Mouse (Mus musculus): ENCODE measurements around the gene Tfap4. TPM values are rescaled to one million over a fixed set of nuclear protein-coding genes. Genes with fewer than 3 reads are reported as not detected.

The Tfap4 gene
- polyA plus RNA-seq, 1 experiment from 2014 or later: 18.9 TPM

DNA sequence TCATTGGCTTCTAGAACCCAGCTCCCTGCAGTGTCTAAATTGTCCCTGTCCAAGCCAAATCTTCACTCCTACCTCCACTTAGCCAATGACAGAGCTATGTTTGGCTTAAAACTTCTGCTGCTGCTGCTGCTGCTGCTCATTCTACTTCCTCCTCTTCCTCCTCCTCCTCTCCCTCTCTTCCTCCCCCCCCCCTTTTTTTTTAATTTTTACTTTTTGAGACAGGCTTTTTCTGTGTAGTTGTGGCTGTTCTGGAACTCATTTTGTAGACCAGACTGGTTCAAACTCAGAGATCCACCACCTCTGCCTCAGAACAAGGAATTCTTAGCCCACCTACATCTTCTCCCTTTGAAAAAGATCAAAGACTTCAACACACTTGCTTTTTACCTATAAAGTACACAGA lies 57.1 kb downstream of the Tfap4 start:
- no peaks in the 10 kb centered on the region for H3K36me3 ChIP-seq (ENCODE audit: control insufficient read depth, insufficient read depth, low read length)
- no peaks in the 10 kb centered on the region for H3K27me3 ChIP-seq (ENCODE audit: control insufficient read depth, insufficient read depth, low read length)
- no peak overlapping the region for H3K4me3 ChIP-seq (ENCODE audit: low read depth, low read length)
- ATAC-seq (ENCODE audit: low FRiP score) (no peak), DNase-seq (ENCODE audit: low spot score, missing footprints) (no peak)
- H3K4me2 ChIP-seq: no peak overlapping the region
- no peaks in the 10 kb centered on the region for H3K9me3 ChIP-seq (ENCODE audit: control insufficient read depth, low read length)
- no peak overlapping the region for H3K9ac ChIP-seq (ENCODE audit: low read length)
- no peaks in the 10 kb centered on the region for H3K4me1 ChIP-seq (ENCODE audit: control insufficient read depth, insufficient read depth, low read length)
- no peak overlapping the region for H3K27ac ChIP-seq (ENCODE audit: low read depth, low read length)

DNA sequence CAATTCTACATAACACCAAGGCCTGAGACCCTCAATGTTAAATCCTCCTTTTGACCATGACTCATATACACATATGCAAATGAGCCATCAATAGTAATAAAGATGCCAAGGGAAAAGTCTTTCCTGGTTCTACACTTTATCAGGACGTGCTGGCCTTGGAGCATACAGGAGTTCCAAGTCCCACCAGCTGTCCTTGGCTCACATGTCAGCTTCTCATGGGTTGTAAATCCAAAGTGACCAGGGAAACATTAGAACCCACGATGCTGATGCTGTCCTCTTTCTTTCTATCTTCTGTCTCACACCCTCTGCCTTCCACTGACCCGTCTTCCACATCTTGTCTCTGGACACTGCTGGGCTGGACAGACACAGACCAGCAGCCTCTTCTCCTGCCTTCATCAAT lies 58.0 kb downstream of the Tfap4 start:
- Histone ChIP-seq H3K4me2 (no peak overlapping the region), H3K36me3 (ENCODE audit: control insufficient read depth, insufficient read depth, low read length) (no peaks in the 10 kb centered on the region), H3K27me3 (ENCODE audit: control insufficient read depth, insufficient read depth, low read length) (no peaks in the 10 kb centered on the region), H3K4me1 (ENCODE audit: control insufficient read depth, insufficient read depth, low read length) (no peaks in the 10 kb centered on the region), H3K27ac (ENCODE audit: low read depth, low read length) (no peak overlapping the region), H3K9me3 (ENCODE audit: control insufficient read depth, low read length) (no peaks in the 10 kb centered on the region), H3K4me3 (ENCODE audit: low read depth, low read length) (no peak overlapping the region), H3K9ac (ENCODE audit: low read length) (no peak overlapping the region)
- DNase-seq (ENCODE audit: low spot score, missing footprints) (no peak), ATAC-seq (ENCODE audit: low FRiP score) (no peak)
- 88% methylated on average over 3 of the region's 3 CpGs for WGBS

DNA sequence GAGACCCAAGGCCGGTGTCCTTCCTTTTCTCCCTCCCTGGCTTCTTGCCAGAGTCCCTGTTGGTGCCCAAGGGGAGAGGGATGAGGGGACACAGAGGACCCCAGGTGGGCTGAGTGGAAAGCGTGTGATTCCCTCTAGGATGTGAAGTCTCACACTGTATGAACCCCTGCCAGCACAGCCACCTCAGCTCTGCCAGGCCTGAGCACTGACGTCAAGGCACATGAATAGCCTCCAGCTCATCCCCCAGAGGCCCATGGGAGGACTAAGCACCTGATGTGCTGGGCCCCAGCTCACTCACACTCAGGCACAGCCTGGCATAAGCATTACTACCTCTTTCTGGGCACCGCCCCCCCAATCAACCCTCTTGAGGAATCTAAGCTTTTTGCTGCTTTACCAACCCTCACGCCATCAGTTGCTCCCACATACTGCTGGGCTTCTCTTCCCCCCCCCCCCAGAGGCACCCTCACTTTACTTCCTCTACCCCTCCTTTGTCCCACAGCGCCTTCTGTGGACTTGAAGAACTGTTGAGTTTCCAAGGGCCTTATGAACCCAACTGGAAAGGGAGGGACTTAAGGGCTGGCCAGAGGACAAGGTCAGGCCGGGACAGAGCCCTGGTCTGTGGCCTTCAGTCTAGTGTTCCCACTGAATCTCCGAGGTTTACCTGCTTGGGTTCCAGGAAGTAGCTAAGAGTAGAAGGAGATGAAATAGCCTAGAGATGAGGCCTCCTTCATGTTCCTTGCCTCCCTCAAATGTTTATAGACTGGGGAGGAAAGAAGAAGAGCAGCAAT lies 58.9 kb downstream of the Tfap4 start:
- H3K9ac ChIP-seq (ENCODE audit: low read length): no peak overlapping the region
- no peaks in the 10 kb centered on the region for H3K27me3 ChIP-seq (ENCODE audit: control insufficient read depth, insufficient read depth, low read length)
- no peak for DNase-seq (ENCODE audit: low spot score, missing footprints)
- no peak overlapping the region for H3K4me2 ChIP-seq
- H3K27ac ChIP-seq (ENCODE audit: low read depth, low read length): no peak overlapping the region
- H3K36me3 ChIP-seq (ENCODE audit: control insufficient read depth, insufficient read depth, low read length): no peaks in the 10 kb centered on the region
- no peaks in the 10 kb centered on the region for H3K4me1 ChIP-seq (ENCODE audit: control insufficient read depth, insufficient read depth, low read length)
- no peak for ATAC-seq (ENCODE audit: low FRiP score)
- 82% methylated on average over 8 of the region's 8 CpGs for WGBS
- no peak overlapping the region for H3K4me3 ChIP-seq (ENCODE audit: low read depth, low read length)
- H3K9me3 ChIP-seq (ENCODE audit: control insufficient read depth, low read length): no peaks in the 10 kb centered on the region

DNA sequence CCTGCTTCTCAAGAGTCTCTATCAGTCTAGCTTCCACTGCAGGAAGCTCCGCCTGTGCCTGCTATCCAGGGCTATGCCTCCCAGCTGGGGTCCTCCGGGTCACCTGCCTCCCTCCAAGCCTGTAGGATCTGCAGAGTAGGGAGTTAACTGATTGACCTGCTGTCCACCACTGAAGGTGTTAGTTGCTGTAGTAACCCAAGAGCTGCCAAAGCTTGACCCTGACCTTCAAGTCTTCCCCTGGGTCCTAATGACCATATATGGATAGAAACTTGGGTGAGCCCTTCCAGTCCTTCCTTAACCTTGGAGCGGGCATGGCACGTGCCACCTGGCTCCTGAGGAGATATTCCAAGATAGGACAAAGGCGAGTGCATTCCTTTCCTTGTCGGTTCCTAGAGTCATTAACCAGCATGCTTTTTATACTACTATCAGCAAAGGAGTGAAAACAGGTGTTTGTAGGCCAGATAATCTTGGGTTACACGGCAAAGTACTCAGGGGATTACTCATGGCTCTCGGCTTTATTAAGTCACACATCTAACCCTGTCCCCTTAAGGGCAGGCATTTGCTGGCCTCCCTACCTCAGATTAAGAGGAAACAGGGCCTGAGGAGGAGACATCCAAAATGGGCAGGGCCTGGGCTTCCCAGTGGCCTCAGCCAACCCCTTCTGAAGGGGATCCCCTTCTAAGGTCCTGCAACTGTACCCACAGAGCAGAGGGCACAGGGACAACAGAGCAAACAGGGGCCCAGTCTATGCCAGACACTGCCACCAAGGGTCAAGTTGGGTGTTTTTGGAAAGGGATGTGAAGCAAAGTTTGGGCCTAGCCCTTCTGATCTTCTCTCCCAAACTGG lies 61.7 kb downstream of the Tfap4 start:
- Histone ChIP-seq H3K4me1 (ENCODE audit: control insufficient read depth, insufficient read depth, low read length) (no peaks in the 10 kb centered on the region), H3K4me2 (no peak overlapping the region), H3K27ac (ENCODE audit: low read depth, low read length) (no peak overlapping the region), H3K27me3 (ENCODE audit: control insufficient read depth, insufficient read depth, low read length) (no peaks in the 10 kb centered on the region), H3K4me3 (ENCODE audit: low read depth, low read length) (no peak overlapping the region), H3K36me3 (ENCODE audit: control insufficient read depth, insufficient read depth, low read length) (no peaks in the 10 kb centered on the region), H3K9me3 (ENCODE audit: control insufficient read depth, low read length) (no peaks in the 10 kb centered on the region), H3K9ac (ENCODE audit: low read length) (no peak overlapping the region)
- 77% methylated on average over 8 of the region's 8 CpGs for WGBS
- no peak for ATAC-seq (ENCODE audit: low FRiP score)
- DNase-seq (ENCODE audit: low spot score, missing footprints): no peak

DNA sequence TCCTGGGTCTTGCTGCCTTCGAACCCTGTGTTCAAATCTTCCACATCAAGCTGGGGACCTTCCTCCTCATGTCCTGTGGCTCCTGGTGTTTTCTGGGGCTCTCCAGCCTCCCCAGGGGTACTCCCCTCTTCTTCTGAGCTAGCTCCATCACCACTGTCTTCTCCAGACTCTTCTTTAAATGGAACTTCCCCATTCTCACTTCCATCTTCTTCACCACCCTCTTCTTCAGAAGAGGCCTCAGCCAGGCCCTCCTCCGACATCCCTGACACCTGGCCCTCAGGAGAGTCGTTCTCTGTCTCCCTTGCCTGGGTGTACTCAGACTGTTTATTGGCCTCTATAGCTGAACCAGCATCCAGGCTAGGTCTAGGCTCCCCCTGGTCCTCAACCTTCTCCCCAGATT lies 63.2 kb downstream of the Tfap4 start:
- DNase-seq (ENCODE audit: low spot score, missing footprints) (no peak), ATAC-seq (ENCODE audit: low FRiP score) (no peak)
- no peaks in the 10 kb centered on the region for H3K4me1 ChIP-seq (ENCODE audit: control insufficient read depth, insufficient read depth, low read length)
- no peak overlapping the region for H3K27ac ChIP-seq (ENCODE audit: low read depth, low read length)
- H3K9ac ChIP-seq (ENCODE audit: low read length): no peak overlapping the region
- no peaks in the 10 kb centered on the region for H3K9me3 ChIP-seq (ENCODE audit: control insufficient read depth, low read length)
- H3K4me3 ChIP-seq (ENCODE audit: low read depth, low read length): no peak overlapping the region
- H3K36me3 ChIP-seq (ENCODE audit: control insufficient read depth, insufficient read depth, low read length): peaks cover 2% of the 10 kb centered on the region; the same call in 1 of the 2 replicates
- H3K27me3 ChIP-seq (ENCODE audit: control insufficient read depth, insufficient read depth, low read length): no peaks in the 10 kb centered on the region
- H3K4me2 ChIP-seq: no peak overlapping the region
- WGBS: 80% methylated on average over 3 of the region's 3 CpGs

DNA sequence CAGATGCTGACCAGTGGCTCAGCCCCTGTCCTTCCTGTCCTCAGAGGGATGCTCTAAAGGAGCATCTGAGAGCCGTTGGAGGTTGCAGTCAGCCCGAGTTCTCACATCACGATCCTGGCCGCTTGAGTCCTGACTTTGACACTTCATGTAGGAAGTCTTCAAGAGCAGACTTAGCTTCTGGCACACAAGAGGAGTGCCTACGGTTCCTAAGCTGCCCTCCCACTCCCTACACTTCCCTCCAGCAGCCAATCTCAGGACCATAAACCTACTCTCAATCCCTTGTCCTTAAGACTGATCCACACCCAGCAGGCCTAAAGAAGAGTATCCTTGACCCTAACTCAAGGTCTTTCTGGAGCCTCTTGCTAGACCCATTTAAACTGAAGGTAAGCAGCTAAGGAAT lies 63.8 kb downstream of the Tfap4 start:
- H3K9me3 ChIP-seq (ENCODE audit: control insufficient read depth, low read length): no peaks in the 10 kb centered on the region
- H3K36me3 ChIP-seq (ENCODE audit: control insufficient read depth, insufficient read depth, low read length): peaks cover 2% of the 10 kb centered on the region; the same call in 1 of the 2 replicates
- no peak for ATAC-seq (ENCODE audit: low FRiP score)
- H3K9ac ChIP-seq (ENCODE audit: low read length): no peak overlapping the region
- no peak overlapping the region for H3K4me2 ChIP-seq
- no peaks in the 10 kb centered on the region for H3K27me3 ChIP-seq (ENCODE audit: control insufficient read depth, insufficient read depth, low read length)
- H3K27ac ChIP-seq (ENCODE audit: low read depth, low read length): no peak overlapping the region
- H3K4me3 ChIP-seq (ENCODE audit: low read depth, low read length): no peak overlapping the region
- WGBS: 85% methylated on average over 5 of the region's 5 CpGs
- H3K4me1 ChIP-seq (ENCODE audit: control insufficient read depth, insufficient read depth, low read length): no peaks in the 10 kb centered on the region
- DNase-seq (ENCODE audit: low spot score, missing footprints): no peak

Other genes starting within 250 kb of the Tfap4 start
- gene Adcy9, start 139.4 kb downstream of the Tfap4 start, polyA plus RNA-seq (2014; fragmentation: Nextera tagmentation; extraction: Ambion mirVana): 1.2 and 1.3 TPM in 2 replicates
- 20.0 and 20.9 TPM in 2 replicates for gene Srl, start 18.0 kb downstream of the Tfap4 start, polyA plus RNA-seq (2014; fragmentation: Nextera tagmentation; extraction: Ambion mirVana)
- gene Glis2, start 34.9 kb upstream of the Tfap4 start, polyA plus RNA-seq (2014; fragmentation: Nextera tagmentation; extraction: Ambion mirVana): 16.6 and 27.2 TPM in 2 replicates
- gene Pam16, start 65.1 kb upstream of the Tfap4 start, polyA plus RNA-seq (2014; fragmentation: Nextera tagmentation; extraction: Ambion mirVana): 97.1 and 99.1 TPM in 2 replicates
- 6.1 and 7.0 TPM in 2 replicates for gene Vasn, start 80.1 kb upstream of the Tfap4 start, polyA plus RNA-seq (2014; fragmentation: Nextera tagmentation; extraction: Ambion mirVana)
- 53.4 and 57.0 TPM in 2 replicates for gene Dnaja3, start 80.1 kb upstream of the Tfap4 start, polyA plus RNA-seq (2014; fragmentation: Nextera tagmentation; extraction: Ambion mirVana)
- gene Coro7, start 119.9 kb upstream of the Tfap4 start, polyA plus RNA-seq (2014; fragmentation: Nextera tagmentation; extraction: Ambion mirVana): 13.6 TPM in 2 replicates
- gene Nmral1, start 159.5 kb upstream of the Tfap4 start, polyA plus RNA-seq (2014; fragmentation: Nextera tagmentation; extraction: Ambion mirVana): 174 and 191 TPM in 2 replicates
- 82.2 and 82.7 TPM in 2 replicates for gene Hmox2, start 166.5 kb upstream of the Tfap4 start, polyA plus RNA-seq (2014; fragmentation: Nextera tagmentation; extraction: Ambion mirVana)
- 85.7 and 85.8 TPM in 2 replicates for gene Cdip1, start 230.4 kb upstream of the Tfap4 start, polyA plus RNA-seq (2014; fragmentation: Nextera tagmentation; extraction: Ambion mirVana)